Mouse (Mus musculus) right cerebral cortex, postnatal 10 days (tissue): ENCODE results near the gene Mrpl48.

ENCODE experiments used
- DNase-seq, 2 experiments: peaks; one replicate each; pipeline ENCODE4 v3.0.0; 2021; ENCODE audit warnings: low spot score in 2 of 2

Gene Mrpl48

GRCm38 (mm10) chr7:100496371-100496770, 111.7 kb downstream of the Mrpl48 start:
- DNase-seq, result no peak
